Mouse (Mus musculus) small intestine, adult 2 months (tissue): Measurements from ENCODE around the gene Dock10.

Experiments
- CTCF ChIP-seq: fragments of 200-500 bp; IDR thresholded peaks from 2 replicates; pipeline ENCODE4 v1.5.1; 2012; ENCODE audit warnings: low read depth, mild to moderate bottlenecking, control low read depth, inconsistent platforms, low read length, moderate library complexity, mixed read lengths; ENCODE audit not compliant: insufficient replicate concordance, insufficient read length; ENCODE audit errors: extremely low read depth
- POLR2A ChIP-seq: fragments of 200-500 bp; IDR thresholded peaks from 2 replicates; pipeline ENCODE4 v1.6.1; 2012; ENCODE audit warnings: low read depth, mild to moderate bottlenecking, control low read depth, inconsistent platforms, low read length, moderate library complexity

DNA sequence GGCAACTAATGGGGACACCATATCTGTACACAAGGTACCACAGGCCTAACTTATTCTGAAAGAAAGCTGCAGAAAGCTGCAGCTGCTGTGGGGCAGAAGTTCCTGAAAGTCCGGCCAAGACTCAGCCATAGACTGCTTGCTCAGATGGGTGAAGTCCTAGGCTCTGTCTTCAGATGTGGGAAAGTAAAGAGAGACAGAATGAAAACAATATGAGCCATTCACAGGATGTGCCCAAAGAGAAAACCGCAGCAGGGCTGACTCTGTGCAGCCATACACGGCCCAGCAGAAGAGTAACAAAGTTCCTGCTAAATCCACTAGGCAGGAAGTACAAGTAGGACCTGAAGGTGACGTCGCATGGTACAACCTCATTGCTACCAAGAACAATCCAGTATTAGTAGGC, 27.7 kb downstream of the Dock10 start:
- TF ChIP-seq CTCF (no peak), POLR2A (no peak)
